Mouse (Mus musculus) adrenal gland, adult 18-20 months (tissue): ENCODE data around the gene Vps53. TPM values are rescaled to one million over a fixed set of nuclear protein-coding genes. Genes with fewer than 3 reads are reported as not detected.
"Not testable (repeated sequence)": the region's sequence is repeated elsewhere in the genome, so short reads cannot be mapped to it uniquely, and the experiment has no call there.

Experiments used
- DNase-seq, 2 experiments: peaks; one replicate each; pipeline ENCODE4 v3.0.0; 2021 to 2022; ENCODE audit warnings: low spot score in 2 of 2
- long read RNA-seq, 2 experiments: library from polyadenylated mRNA; stranded (forward); transcript quantifications; one replicate each; pipeline ENCODE4 v2.0.0; 2021
- total RNA-seq, 2 experiments: library from RNA; stranded (reverse); gene quantifications; 1 replicate in 1 of 2; 2 replicates in 1 of 2; pipeline ENCODE4 v1.2.3; 2021

Gene Vps53
- 10 to 100 TPM; 44.7 to 49.4 TPM for total RNA-seq
- long read RNA-seq, experiment 1, transcript Vps53-201 (22 exons, 2,833 nt): major isoform, 20 of 22 reads
- long read RNA-seq, experiment 1, partial matches to known transcripts: 1 of 22 reads
- long read RNA-seq, experiment 1, other reads (novel, unspliced or antisense): 1 of 22 reads
- long read RNA-seq, experiment 2, transcript Vps53-201 (22 exons, 2,833 nt): major isoform, 25 of 41 reads
- long read RNA-seq, experiment 2, partial matches to known transcripts: 10 of 41 reads
- long read RNA-seq, experiment 2, other reads (novel, unspliced or antisense): 3 of 41 reads

- DNase-seq: peak; percentile 80 to 88
Observed at GRCm38 (mm10) chr11:76179495-76180145, at the start of gene Vps53, which contains the start of gene Fam57a. Gene Vps53 (minus strand): TSS chr11:76179647. Gene Fam57a (plus strand): TSS chr11:76179671.

- no peak for DNase-seq
Observed at GRCm38 (mm10) chr11:76225051-76225450, 45.6 kb upstream of the Vps53 start.

- no peak for DNase-seq
Observed at GRCm38 (mm10) chr11:76224631-76225030, 45.2 kb upstream of the Vps53 start.

- peak; percentile 95 to 97 for DNase-seq
Observed at GRCm38 (mm10) chr11:76217390-76217800, 37.9 kb upstream of the Vps53 start, which contains the start of the genes Dbil5 and Gemin4. Gene Dbil5 (plus strand): TSS chr11:76217608. Gene Gemin4 (minus strand): TSS chr11:76217664.

- DNase-seq: no peak
Observed at GRCm38 (mm10) chr11:76216681-76217389, 37.4 kb upstream of the Vps53 start.

DNA sequence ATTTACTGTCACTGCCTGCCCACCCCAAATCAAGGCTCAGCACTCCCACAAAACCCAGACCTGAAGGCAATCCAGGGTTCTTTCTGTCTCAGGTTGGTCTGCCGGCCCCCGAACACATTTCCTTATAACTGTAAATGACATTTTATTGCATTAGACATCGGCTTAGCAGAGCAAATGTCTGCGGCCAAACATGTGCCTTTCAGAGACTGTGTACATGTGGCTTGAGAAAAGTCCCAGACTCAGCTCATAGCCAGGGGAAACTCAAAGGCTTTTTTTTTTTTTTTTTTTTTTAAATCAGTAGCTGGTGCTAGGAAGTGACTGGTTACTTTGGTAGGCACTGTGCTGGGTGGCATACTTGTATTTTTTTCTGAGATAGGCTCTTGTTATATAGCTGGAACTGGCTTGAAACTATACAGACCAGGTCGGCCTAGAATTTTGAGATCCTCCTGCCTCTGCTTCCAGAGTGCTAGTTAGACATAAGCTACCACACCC, 36.6 kb upstream of the Vps53 start:
- DNase-seq: no peak

- DNase-seq: no peak
Observed at GRCm38 (mm10) chr11:76215011-76215410, 35.6 kb upstream of the Vps53 start.

DNA sequence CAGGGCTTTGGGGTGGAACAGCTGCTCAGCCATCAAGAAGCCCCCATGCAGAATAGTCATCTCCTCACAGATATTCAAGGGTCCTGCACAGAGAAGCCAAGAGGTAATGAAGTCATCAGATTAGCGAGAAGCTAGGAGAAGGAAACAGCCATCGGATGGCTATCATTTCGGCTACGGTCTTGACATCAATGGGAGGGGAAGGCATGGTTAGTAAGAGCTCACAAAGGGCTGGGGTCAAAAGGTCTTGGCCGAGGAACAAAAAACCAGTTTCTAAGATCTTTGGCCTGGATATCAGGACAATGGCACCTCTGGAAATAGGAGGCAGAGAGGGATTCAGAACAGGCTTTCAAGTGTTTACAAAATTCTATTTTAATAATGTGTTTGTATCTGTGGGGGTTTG, 34.4 kb upstream of the Vps53 start:
- DNase-seq: no peak

GRCm38 (mm10) chr11:76211595-76211994, 32.1 kb upstream of the Vps53 start:
- not testable (repeated sequence) for DNase-seq

DNA sequence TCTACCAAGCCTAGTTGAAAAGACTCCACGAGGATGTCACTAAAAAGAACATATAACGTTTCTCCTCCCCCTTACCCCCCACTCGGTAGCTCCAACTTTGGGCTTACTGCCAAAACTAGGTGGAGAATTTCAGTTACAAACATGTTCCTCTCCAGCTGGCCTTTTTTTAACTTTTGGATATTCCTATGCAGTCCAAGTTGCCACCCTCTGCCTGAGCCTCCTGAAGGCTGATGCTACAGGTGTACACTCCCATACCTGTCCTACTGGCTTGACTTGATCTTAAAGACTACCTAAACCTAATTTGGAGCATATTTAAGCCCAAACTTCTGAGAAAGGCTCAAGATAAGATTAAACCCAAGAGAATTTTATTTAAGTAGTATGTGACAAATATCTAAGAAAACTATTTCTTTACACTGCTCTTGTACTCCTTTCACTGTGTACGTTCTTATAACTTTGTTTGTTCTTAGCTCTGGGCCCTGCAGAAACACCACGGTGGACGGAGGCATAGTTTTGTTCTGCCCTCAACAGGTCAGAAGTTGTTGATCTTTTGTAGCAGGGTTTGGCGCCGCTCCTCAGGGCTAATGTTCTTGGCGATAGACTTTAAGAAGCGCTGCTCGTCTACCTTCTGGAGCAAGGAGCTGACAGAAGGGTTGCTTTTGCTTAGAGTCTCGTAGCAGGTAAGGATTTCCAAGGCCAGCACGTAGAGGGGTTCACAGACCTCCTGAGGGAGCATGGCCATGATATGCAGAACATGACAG, 31.0 kb upstream of the Vps53 start:
- no peak for DNase-seq

DNA sequence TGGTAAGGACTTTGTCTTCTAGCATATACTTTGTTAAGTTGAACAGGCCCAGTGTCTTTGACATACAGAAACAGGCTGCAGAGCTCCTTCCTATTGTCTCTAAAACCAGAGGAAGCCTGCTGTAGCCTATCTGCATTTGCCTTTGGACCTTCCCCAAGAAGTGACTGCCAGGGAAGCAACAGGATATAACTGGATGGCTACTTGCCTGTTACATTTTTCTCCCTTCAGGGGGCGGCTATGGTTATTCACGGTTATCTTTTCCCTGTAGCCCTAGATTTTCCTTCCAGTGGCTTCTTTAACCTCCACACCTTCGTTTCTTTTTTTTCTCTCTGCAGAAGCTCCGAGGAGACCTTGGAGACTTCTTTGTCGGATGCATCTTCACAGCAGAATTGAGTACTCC, 27.3 kb upstream of the Vps53 start:
- no peak for DNase-seq

DNA sequence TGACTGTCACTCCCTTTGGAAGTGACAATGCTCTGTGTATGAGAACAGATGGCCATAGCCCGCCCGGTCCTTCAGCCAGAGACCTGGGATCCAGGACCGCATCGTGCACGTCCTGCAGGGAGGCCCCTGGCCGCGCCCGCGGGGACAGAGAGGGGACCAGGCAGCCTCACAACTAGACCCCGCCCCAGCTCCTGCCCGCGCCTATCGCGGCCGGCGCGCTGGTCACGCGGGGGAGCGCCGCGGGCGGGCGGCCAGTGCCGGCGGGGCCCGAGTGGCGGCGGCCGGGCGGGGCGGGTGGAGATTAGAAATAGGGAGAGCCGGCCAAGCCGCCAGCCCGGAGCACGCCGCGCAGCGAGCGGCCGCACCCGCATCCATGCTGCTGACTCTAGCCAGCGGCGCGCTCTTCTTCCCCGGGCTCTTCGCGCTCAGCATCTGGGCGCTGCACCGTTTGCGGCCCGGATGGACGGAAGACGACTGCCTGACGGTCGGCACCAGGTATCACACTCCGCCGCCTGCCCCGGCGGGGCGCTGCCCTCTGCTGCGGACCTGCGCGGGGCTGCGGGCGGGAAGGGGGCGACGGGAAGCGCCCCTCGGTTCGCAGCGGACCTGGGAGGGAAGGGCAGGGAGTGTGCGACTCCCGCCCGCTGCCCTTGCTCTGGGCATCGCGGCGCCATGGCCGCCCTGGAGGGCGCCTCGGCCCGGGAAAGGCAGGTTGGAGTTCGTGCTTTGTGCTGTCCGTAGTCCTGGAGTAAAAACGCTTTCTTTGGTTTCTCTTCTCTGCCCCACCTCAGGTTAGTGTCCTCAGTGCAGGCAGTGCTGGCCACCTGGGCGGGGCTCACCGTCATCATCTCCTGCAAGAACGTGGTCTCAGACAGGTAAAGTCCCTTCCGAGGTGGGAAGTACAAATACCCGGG, 22.6 kb upstream of the Vps53 start:
- peak; percentile 86 to 90 for DNase-seq

- DNase-seq: no peak
Observed at GRCm38 (mm10) chr11:76196977-76197469, 17.6 kb upstream of the Vps53 start.

DNA sequence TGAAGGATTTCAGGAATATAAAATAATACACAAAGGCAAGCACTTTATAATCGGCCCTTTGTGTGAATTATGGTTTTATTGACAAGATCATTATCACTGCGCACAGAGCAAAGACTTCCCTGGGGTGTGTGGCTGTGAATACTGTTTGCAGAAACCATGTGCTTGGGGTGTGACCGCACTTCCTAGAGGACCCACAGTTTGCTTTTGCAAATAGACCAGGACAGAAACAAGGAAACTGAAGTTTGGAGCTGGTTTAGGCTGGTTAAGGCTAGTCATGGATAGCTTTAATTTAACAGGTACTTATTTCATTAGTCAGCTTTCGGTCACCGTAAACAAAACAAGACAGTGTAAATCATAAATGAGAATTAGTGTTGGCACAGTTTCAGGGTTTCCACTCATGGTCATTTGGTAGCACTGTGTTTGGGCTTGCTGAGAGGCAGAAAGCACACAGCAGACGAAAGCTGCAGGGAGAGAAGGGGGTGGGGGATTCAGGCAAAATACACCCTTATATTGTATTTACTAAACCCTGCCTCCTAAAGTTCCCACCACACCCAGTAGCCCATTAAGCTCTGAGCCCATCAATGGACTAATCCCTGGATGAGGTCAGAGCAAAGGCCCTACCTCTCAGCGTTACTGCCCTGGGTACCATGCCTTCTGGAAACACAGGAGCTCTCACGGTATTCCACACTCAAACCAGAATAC, 17.0 kb upstream of the Vps53 start:
- no peak for DNase-seq

GRCm38 (mm10) chr11:76186908-76187307, 7.5 kb upstream of the Vps53 start:
- no peak for DNase-seq

GRCm38 (mm10) chr11:76183745-76184144, 4.3 kb upstream of the Vps53 start:
- DNase-seq: no peak

- no peak for DNase-seq
Observed at GRCm38 (mm10) chr11:76180146-76180540, 696 bp upstream of the Vps53 start.

GRCm38 (mm10) chr11:76178726-76179494, 537 bp downstream of the Vps53 start:
- DNase-seq: peak in 1 of 2 experiments; percentile 12
